In genomic region chr11:76060906-76061305, GRCm38 (mm10) we compare ENCODE assay signal across 21 mouse cellular contexts. TPM values are rescaled to one million over a fixed set of nuclear protein-coding genes. Genes with fewer than 3 reads are reported as not detected.
DNase-seq lines count a peak whose midpoint lies in the region; ATAC-seq and TF ChIP-seq lines count a peak whose summit lies in the region.
"Had no signal": no experiment of that assay in that cellular context is flagged by ENCODE, and none has a peak within 500 bp of the region (broad histone marks: within the 10 kb centered on the region; RNA-seq: fewer than 3 reads in every experiment).

No protein-coding gene starts in this region.

- no peaks in the 10 kb centered on the region for H3K9me3 ChIP-seq in kidney, embryonic 16.5 days (ENCODE audit: low read length)
- H3K9me3 ChIP-seq in lung, embryonic 16.5 days (ENCODE audit: control insufficient read depth, low read length) = no peaks in the 10 kb centered on the region
- H3K9me3 ChIP-seq in embryonic facial prominence, embryonic 12.5 days = no peaks in the 10 kb centered on the region
- H3K9me3 ChIP-seq: embryonic facial prominence, embryonic 15.5 days; forebrain, embryonic 15.5 days; G1E; heart, embryonic 12.5 days; hindbrain, embryonic 15.5 days had no signal

- H3K9ac ChIP-seq in kidney, embryonic 16.5 days (replicated peaks; ENCODE audit: low read length) = no peak overlapping the region
- no peak overlapping the region for H3K9ac ChIP-seq in lung, embryonic 16.5 days (ENCODE audit: low read length)
- no peak overlapping the region for H3K9ac ChIP-seq in embryonic facial prominence, embryonic 12.5 days
- H3K9ac ChIP-seq: embryonic facial prominence, embryonic 15.5 days; forebrain, embryonic 15.5 days; heart, embryonic 12.5 days; hindbrain, embryonic 15.5 days had no signal

- H3K79me2 ChIP-seq in myocyte (ENCODE audit: control insufficient read depth, insufficient read depth) = no peaks in the 10 kb centered on the region

- peak overlapping the region; percentile 54 for H3K27ac ChIP-seq in kidney, embryonic 16.5 days (ENCODE audit: low read length)
- H3K27ac ChIP-seq in lung, embryonic 16.5 days (ENCODE audit: low read length) = peak overlapping the region; percentile 78; the same call in 1 of the 2 replicates
- 0 out of 2 replicates have a peak overlapping the region, but pooled peaks have one; percentile 30 for H3K27ac ChIP-seq in embryonic facial prominence, embryonic 12.5 days
- H3K27ac ChIP-seq: forebrain, embryonic 15.5 days; heart, adult 2 months; hindbrain, embryonic 15.5 days had no signal

- TF ChIP-seq POLR2A in myocyte (IDR thresholded peaks at IDR 0.05; ENCODE audit: insufficient read length, low read depth) = no peak

- no peak for ATAC-seq in kidney, embryonic 16.5 days (ENCODE audit: low FRiP score, low TSS enrichment)
- no peak for ATAC-seq in lung, embryonic 16.5 days (ENCODE audit: low read depth)
- ATAC-seq in embryonic facial prominence, embryonic 12.5 days (ENCODE audit: insufficient number of reproducible peaks, insufficient read depth, low FRiP score, low TSS enrichment) = no peak
- ATAC-seq: CD4-positive, CD25-positive, alpha-beta regulatory T cell, adult 4 months; forebrain, embryonic 15.5 days had no signal

- no peak overlapping the region for H3K4me2 ChIP-seq in kidney, embryonic 16.5 days (replicated peaks; ENCODE audit: low read depth, low read length)
- H3K4me2 ChIP-seq in lung, embryonic 16.5 days (ENCODE audit: low read depth, low read length) = no peak overlapping the region
- no peak overlapping the region for H3K4me2 ChIP-seq in embryonic facial prominence, embryonic 12.5 days (replicated peaks)
- H3K4me2 ChIP-seq in myocyte (ENCODE audit: low read depth) = peak overlapping the region; percentile 84
- H3K4me2 ChIP-seq: embryonic facial prominence, embryonic 15.5 days; forebrain, embryonic 15.5 days; heart, embryonic 12.5 days; hindbrain, embryonic 15.5 days had no signal

- peaks cover 27% of the 10 kb centered on the region; the same call in 1 of the 2 replicates for H3K4me1 ChIP-seq in kidney, embryonic 16.5 days (ENCODE audit: insufficient read depth, low read length)
- peaks cover 15% of the 10 kb centered on the region for H3K4me1 ChIP-seq in lung, embryonic 16.5 days (replicated peaks; ENCODE audit: control insufficient read depth, insufficient read depth, low read length)
- H3K4me1 ChIP-seq in embryonic facial prominence, embryonic 12.5 days = peaks cover 26% of the 10 kb centered on the region
- H3K4me1 ChIP-seq: forebrain, embryonic 15.5 days; hindbrain, embryonic 15.5 days had no signal

- H3K36me3 ChIP-seq in kidney, embryonic 16.5 days (ENCODE audit: insufficient read depth, low read length) = peaks cover 8% of the 10 kb centered on the region; the same call in 1 of the 2 replicates
- peaks cover 4% of the 10 kb centered on the region; the same call in 1 of the 2 replicates for H3K36me3 ChIP-seq in lung, embryonic 16.5 days (ENCODE audit: control insufficient read depth, insufficient read depth, low read length)
- H3K36me3 ChIP-seq in embryonic facial prominence, embryonic 12.5 days = peaks cover 2% of the 10 kb centered on the region; the same call in 1 of the 2 replicates
- H3K36me3 ChIP-seq in myocyte (ENCODE audit: control insufficient read depth, insufficient read depth) = no peaks in the 10 kb centered on the region

- no peak overlapping the region for H3ac ChIP-seq in myocyte (ENCODE audit: control insufficient read depth, insufficient read length)

- no peaks in the 10 kb centered on the region for H3K27me3 ChIP-seq in kidney, embryonic 16.5 days (ENCODE audit: insufficient read depth, low read length)
- no peaks in the 10 kb centered on the region for H3K27me3 ChIP-seq in lung, embryonic 16.5 days (ENCODE audit: control insufficient read depth, insufficient read depth, low read depth, low read length)
- H3K27me3 ChIP-seq in embryonic facial prominence, embryonic 12.5 days = no peaks in the 10 kb centered on the region
- no peaks in the 10 kb centered on the region for H3K27me3 ChIP-seq in myocyte (ENCODE audit: control insufficient read depth, insufficient read depth, insufficient read length)
- H3K27me3 ChIP-seq: embryonic facial prominence, embryonic 15.5 days; forebrain, embryonic 15.5 days; heart, embryonic 12.5 days; hindbrain, embryonic 15.5 days had no signal

- no peak overlapping the region for H3K4me3 ChIP-seq in kidney, embryonic 16.5 days (ENCODE audit: low read length)
- H3K4me3 ChIP-seq in lung, embryonic 16.5 days (ENCODE audit: low read length) = no peak overlapping the region
- no peak overlapping the region for H3K4me3 ChIP-seq in embryonic facial prominence, embryonic 12.5 days
- H3K4me3 ChIP-seq in myocyte = no peak overlapping the region
- H3K4me3 ChIP-seq: embryonic facial prominence, embryonic 15.5 days; forebrain, embryonic 15.5 days; heart, adult 2 months; heart, embryonic 12.5 days; hindbrain, embryonic 15.5 days had no signal

- WGBS in kidney, embryonic 16.5 days = 98% methylated on average over 2 of the region's 2 CpGs
- 83% methylated on average over 2 of the region's 2 CpGs for WGBS in lung, embryonic 16.5 days
- WGBS in embryonic facial prominence, embryonic 12.5 days = 87% methylated on average over 2 of the region's 2 CpGs

- DNase-seq in kidney, postnatal 14 days = no peak
- DNase-seq in lung, adult 18-20 months = no peak
- DNase-seq in frontal cortex, adult 2 months (ENCODE audit: extremely low spot score in 1 of 2, low spot score in 1 of 2) = no peak
- no peak for DNase-seq in ovary, postnatal 36 days (ENCODE audit: low spot score)
- DNase-seq: adrenal gland, postnatal 10 days; B cell, adult 2 months; cerebellum, adult 11-12 months; cerebellum, adult 9-10 months; cerebellum, postnatal 25 days; gastrocnemius, postnatal 14 days; heart, adult 2 months had no signal

TF ChIP-seq in myocyte, 11 proteins besides CTCF, POLR2A, EP300 and RAD21:
- TF ChIP-seq MAX (IDR thresholded peaks at IDR 0.05; ENCODE audit: low read depth) (no peak), POLR2AphosphoS2 (IDR thresholded peaks at IDR 0.05; ENCODE audit: insufficient read length, low read depth) (no peak)

RNA-seq across cellular contexts. Expression of gene Rflnb, which starts 33.3 kb away (rescaled TPM):
- 29.6 and 31.9 TPM in 2 replicates for polyA plus RNA-seq in kidney, embryonic 16.5 days (2015; fragmentation: Nextera tagmentation; extraction: Ambion mirVana)
- 41.7 and 42.8 TPM in 2 replicates for polyA plus RNA-seq in lung, embryonic 16.5 days (2015; fragmentation: Nextera tagmentation; extraction: Ambion mirVana)
- 63.2 and 64.5 TPM in 2 replicates for polyA plus RNA-seq in embryonic facial prominence, embryonic 12.5 days (2016; fragmentation: Nextera tagmentation; extraction: Ambion mirVana)
- polyA plus RNA-seq in myocyte (2012; fragmentation: generic; extraction: Trizol) = 7.5 TPM
- 8.4 and 10.6 TPM in 2 replicates for polyA plus RNA-seq in frontal cortex, adult 2 months (2012; rRNA removed)
